In the genomic region with DNA sequence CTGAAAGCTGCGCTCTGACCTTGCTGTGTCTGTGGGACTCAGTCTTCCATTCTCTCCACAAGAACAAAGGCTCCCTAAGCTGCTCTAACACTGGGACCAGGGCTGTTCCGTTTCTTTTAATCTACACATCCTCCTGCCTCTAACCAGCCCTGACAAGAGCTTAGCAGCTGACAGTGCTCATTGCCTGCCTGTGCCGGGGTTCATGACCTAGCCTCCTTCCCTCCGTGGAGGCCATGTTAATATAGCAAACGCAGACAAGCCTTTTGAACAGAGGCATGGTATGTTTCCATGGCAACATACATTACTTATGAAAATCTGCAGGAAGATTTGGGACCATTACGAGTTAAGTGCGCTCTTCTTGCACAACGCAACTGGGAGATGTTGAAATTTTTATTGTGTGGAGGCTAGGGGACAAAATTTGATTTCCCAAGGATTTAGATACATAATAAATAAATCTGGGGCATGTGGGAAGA, we compare ENCODE assay signal across 10 mouse cellular contexts. TPM values are rescaled to one million over a fixed set of nuclear protein-coding genes. Genes with fewer than 3 reads are reported as not detected.
DNase-seq lines count a peak whose midpoint lies in the region; ATAC-seq lines count a peak whose summit lies in the region.
"Had no signal": no experiment of that assay in that cellular context is flagged by ENCODE, and none has a peak within 500 bp of the region (broad histone marks: within the 10 kb centered on the region; RNA-seq: fewer than 3 reads in every experiment).

No protein-coding gene starts in this region.

- H3K9ac ChIP-seq in forebrain, embryonic 11.5 days (ENCODE audit: low read length): 0 out of 2 replicates have a peak overlapping the region, but pooled peaks have one; percentile 21
- H3K9ac ChIP-seq in limb, embryonic 11.5 days (ENCODE audit: low read length): no peak overlapping the region
- H3K9ac ChIP-seq in neural tube, embryonic 11.5 days (ENCODE audit: low read length): peak overlapping the region; percentile 1; the same call in 1 of the 2 replicates
- H3K9ac ChIP-seq: intestine, embryonic 15.5 days had no signal

- H3K36me3 ChIP-seq in heart, embryonic 10.5 days: no peaks in the 10 kb centered on the region
- H3K36me3 ChIP-seq in forebrain, embryonic 11.5 days (ENCODE audit: control insufficient read depth, insufficient read depth, low read length): no peaks in the 10 kb centered on the region; the same call in 1 of the 2 replicates
- no peaks in the 10 kb centered on the region for H3K36me3 ChIP-seq in limb, embryonic 11.5 days (ENCODE audit: control insufficient read depth, insufficient read depth, low read length)
- no peaks in the 10 kb centered on the region for H3K36me3 ChIP-seq in neural tube, embryonic 11.5 days (ENCODE audit: control insufficient read depth, insufficient read depth, low read length)
- H3K36me3 ChIP-seq: intestine, embryonic 15.5 days had no signal

- peaks cover 38% of the 10 kb centered on the region for H3K27me3 ChIP-seq in heart, embryonic 10.5 days (ENCODE audit: insufficient read depth, poor library complexity, severe bottlenecking)
- H3K27me3 ChIP-seq in forebrain, embryonic 11.5 days (ENCODE audit: control insufficient read depth, insufficient read depth, low read length): no peaks in the 10 kb centered on the region
- H3K27me3 ChIP-seq in limb, embryonic 11.5 days (ENCODE audit: control insufficient read depth, insufficient read depth, low read length): no peaks in the 10 kb centered on the region
- no peaks in the 10 kb centered on the region for H3K27me3 ChIP-seq in neural tube, embryonic 11.5 days (ENCODE audit: control insufficient read depth, insufficient read depth, low read length)

- peaks cover 34% of the 10 kb centered on the region for H3K4me1 ChIP-seq in heart, embryonic 10.5 days
- H3K4me1 ChIP-seq in forebrain, embryonic 11.5 days (replicated peaks; ENCODE audit: control insufficient read depth, insufficient read depth, low read length): peaks cover 20% of the 10 kb centered on the region
- H3K4me1 ChIP-seq in limb, embryonic 11.5 days (ENCODE audit: control insufficient read depth, insufficient read depth, low read length): peaks cover 14% of the 10 kb centered on the region
- H3K4me1 ChIP-seq in neural tube, embryonic 11.5 days (ENCODE audit: control insufficient read depth, insufficient read depth, low read length): peaks cover 27% of the 10 kb centered on the region

- ATAC-seq in forebrain, embryonic 11.5 days (replicated peaks; ENCODE audit: low FRiP score): peak; percentile 88
- ATAC-seq in limb, embryonic 11.5 days (ENCODE audit: insufficient number of reproducible peaks, low FRiP score, low TSS enrichment, low read depth): peak; percentile 54; the same call in 1 of the 2 replicates
- peak; percentile 80 for ATAC-seq in neural tube, embryonic 11.5 days (ENCODE audit: insufficient read depth, low FRiP score, low TSS enrichment)
- ATAC-seq: intestine, embryonic 15.5 days had no signal

- no peak overlapping the region for H3K4me3 ChIP-seq in heart, embryonic 10.5 days
- no peak overlapping the region for H3K4me3 ChIP-seq in forebrain, embryonic 11.5 days (ENCODE audit: low read depth, low read length)
- H3K4me3 ChIP-seq in limb, embryonic 11.5 days (ENCODE audit: low read depth, low read length): no peak overlapping the region
- H3K4me3 ChIP-seq in neural tube, embryonic 11.5 days (ENCODE audit: low read depth, low read length): no peak overlapping the region
- H3K4me3 ChIP-seq: intestine, embryonic 15.5 days had no signal

- DNase-seq in heart, embryonic 10.5 days (ENCODE audit: low spot score): no peak
- DNase-seq in heart, adult 8-10 months (ENCODE audit: low spot score): no peak
- DNase-seq in forebrain, embryonic 11.5 days (ENCODE audit: low spot score): no peak
- DNase-seq in limb, embryonic 11.5 days (ENCODE audit: low spot score): peak; percentile 48
- peak; percentile 66 for DNase-seq in neural tube, embryonic 11.5 days (ENCODE audit: low spot score)
- no peak for DNase-seq in adrenal gland, postnatal 14 days
- DNase-seq in urinary bladder, postnatal 4 days (ENCODE audit: low spot score in 2 of 2): no peak
- DNase-seq in adrenal gland, adult 2 months: no peak
- DNase-seq: gastrocnemius, postnatal 14 days had no signal

- H3K4me2 ChIP-seq in forebrain, embryonic 11.5 days (ENCODE audit: low read depth, low read length, severe bottlenecking): no peak overlapping the region
- H3K4me2 ChIP-seq in limb, embryonic 11.5 days (ENCODE audit: low read depth, severe bottlenecking): no peak overlapping the region
- H3K4me2 ChIP-seq in neural tube, embryonic 11.5 days (ENCODE audit: low read depth): no peak overlapping the region
- H3K4me2 ChIP-seq: intestine, embryonic 15.5 days had no signal

- 61% methylated on average over 8 of the region's 8 CpGs for WGBS in heart, embryonic 10.5 days
- 20% methylated on average over 8 of the region's 8 CpGs for WGBS in forebrain, embryonic 11.5 days
- WGBS in limb, embryonic 11.5 days: 46% methylated on average over 8 of the region's 8 CpGs
- WGBS in neural tube, embryonic 11.5 days: 39% methylated on average over 8 of the region's 8 CpGs

- H3K27ac ChIP-seq in heart, embryonic 10.5 days: peak overlapping the region; percentile 8; the same call in 1 of the 2 replicates
- peak overlapping the region; percentile 84 for H3K27ac ChIP-seq in forebrain, embryonic 11.5 days (ENCODE audit: low read depth, low read length)
- H3K27ac ChIP-seq in limb, embryonic 11.5 days (replicated peaks; ENCODE audit: low read depth, low read length): peak overlapping the region; percentile 30; the same call in 1 of the 2 replicates
- peak overlapping the region; percentile 60 for H3K27ac ChIP-seq in neural tube, embryonic 11.5 days (ENCODE audit: low read depth, low read length)
- H3K27ac ChIP-seq: intestine, embryonic 15.5 days had no signal

- no peaks in the 10 kb centered on the region for H3K9me3 ChIP-seq in heart, embryonic 10.5 days
- no peaks in the 10 kb centered on the region for H3K9me3 ChIP-seq in forebrain, embryonic 11.5 days (ENCODE audit: control insufficient read depth, low read length)
- H3K9me3 ChIP-seq in limb, embryonic 11.5 days (ENCODE audit: control insufficient read depth, low read length): no peaks in the 10 kb centered on the region
- no peaks in the 10 kb centered on the region for H3K9me3 ChIP-seq in neural tube, embryonic 11.5 days (ENCODE audit: control insufficient read depth, low read length)
- H3K9me3 ChIP-seq: intestine, embryonic 15.5 days had no signal

RNA-seq across cellular contexts. Expression of gene Serpinh1, which starts 40.3 kb away (rescaled TPM):
- polyA plus RNA-seq in heart, embryonic 10.5 days (2016; fragmentation: Nextera tagmentation; extraction: Ambion mirVana): 1,580 and 1,787 TPM in 2 replicates
- total RNA-seq in heart, adult 8-10 months (2022): 100 to 1,000 TPM; 129 to 268 (median 205) TPM
- polyA plus RNA-seq in forebrain, embryonic 11.5 days (2014; fragmentation: Nextera tagmentation; extraction: Ambion mirVana): 239 and 255 TPM in 2 replicates
- 413 and 429 TPM in 2 replicates for polyA plus RNA-seq in limb, embryonic 11.5 days (2014; fragmentation: Nextera tagmentation; extraction: Ambion mirVana)
- 337 and 339 TPM in 2 replicates for polyA plus RNA-seq in neural tube, embryonic 11.5 days (2014; fragmentation: Nextera tagmentation; extraction: Ambion mirVana)
- total RNA-seq in adrenal gland, postnatal 14 days (2021): 291 and 364 TPM in 2 replicates
- 100 to 1,000 TPM; 276 to 356 TPM for total RNA-seq in adrenal gland, adult 2 months (2021)
- polyA plus RNA-seq in adrenal gland, adult 2 months (2012; rRNA removed): 358 and 377 TPM in 2 replicates

RNA-seq across cellular contexts. Expression of gene Map6, which starts 45.5 kb away (rescaled TPM):
- polyA plus RNA-seq in heart, embryonic 10.5 days (2016; fragmentation: Nextera tagmentation; extraction: Ambion mirVana): 2.1 and 2.3 TPM in 2 replicates
- 1 to 10 TPM; 3.0 to 5.1 (median 3.6) TPM for total RNA-seq in heart, adult 8-10 months (2022)
- 36.2 and 36.7 TPM in 2 replicates for polyA plus RNA-seq in forebrain, embryonic 11.5 days (2014; fragmentation: Nextera tagmentation; extraction: Ambion mirVana)
- polyA plus RNA-seq in limb, embryonic 11.5 days (2014; fragmentation: Nextera tagmentation; extraction: Ambion mirVana): 4.1 and 4.7 TPM in 2 replicates
- polyA plus RNA-seq in neural tube, embryonic 11.5 days (2014; fragmentation: Nextera tagmentation; extraction: Ambion mirVana): 46.7 and 57.0 TPM in 2 replicates
- total RNA-seq in adrenal gland, postnatal 14 days (2021): 7.0 and 11.9 TPM in 2 replicates
- 10 to 100 TPM in 1 of 2 experiments, 1 to 10 TPM in 1; 7.5 to 10.2 TPM for total RNA-seq in adrenal gland, adult 2 months (2021)
- polyA plus RNA-seq in adrenal gland, adult 2 months (2012; rRNA removed): 4.9 and 7.0 TPM in 2 replicates

Comparison
In these comparisons a context has a peak if more than half of its experiments do, and no peak if none do; other contexts are left out.
1. DNase-seq: peak in limb, embryonic 11.5 days (single experiment) and neural tube, embryonic 11.5 days (single experiment); none in heart, embryonic 10.5 days (single experiment), heart, adult 8-10 months (single experiment), forebrain, embryonic 11.5 days (single experiment), adrenal gland, postnatal 14 days (single experiment), urinary bladder, postnatal 4 days (0 of 2) and adrenal gland, adult 2 months (single experiment).
2. H3K27ac ChIP-seq: peak in every context shown above with its lines; median percentile 84 in forebrain, embryonic 11.5 days; 60 in neural tube, embryonic 11.5 days; 30 in limb, embryonic 11.5 days; 8 in heart, embryonic 10.5 days.
3. Peak in every context shown above with its lines, with median percentiles within 50 percentile points of each other: ATAC-seq.